ENCODE assay signal across 8 mouse cellular contexts in genomic region chr8:76067721-76068120, GRCm38 (mm10).
A peak's percentile ranks its signal among the peaks of the same experiment; 100 is the strongest.
DNase-seq lines count a peak whose midpoint lies in the region; ATAC-seq and TF ChIP-seq lines count a peak whose summit lies in the region.

No protein-coding gene starts in this region.

- TF ChIP-seq CTCF in midbrain, postnatal 0 days (IDR thresholded peaks at IDR 0.05): peak; percentile 64

- H3K4me2 ChIP-seq in midbrain, postnatal 0 days (ENCODE audit: low read depth, low read length, poor library complexity, severe bottlenecking): no peak overlapping the region
- no peak overlapping the region for H3K4me2 ChIP-seq in midbrain, embryonic 15.5 days

- H3K4me1 ChIP-seq in midbrain, postnatal 0 days (ENCODE audit: insufficient read depth, low read length): no peaks in the 10 kb centered on the region
- H3K4me1 ChIP-seq in midbrain, embryonic 15.5 days: no peaks in the 10 kb centered on the region
- H3K4me1 ChIP-seq in hindbrain, embryonic 10.5 days (replicated peaks): no peaks in the 10 kb centered on the region

- H3K9ac ChIP-seq in midbrain, postnatal 0 days (replicated peaks; ENCODE audit: low read length, poor library complexity, severe bottlenecking): no peak overlapping the region
- no peak overlapping the region for H3K9ac ChIP-seq in midbrain, embryonic 15.5 days

- intact Hi-C loops in heart, postnatal 25 days (cut with DNase I): loop anchor here (10.0 kb wide), 1 partner anchor 1277 kb away; no protein-coding TSS in a partner anchor

- H3K27ac ChIP-seq in midbrain, postnatal 0 days (ENCODE audit: low read depth, low read length): no peak overlapping the region
- H3K27ac ChIP-seq in midbrain, embryonic 15.5 days: no peak overlapping the region
- no peak overlapping the region for H3K27ac ChIP-seq in hindbrain, embryonic 10.5 days

- no peaks in the 10 kb centered on the region for H3K9me3 ChIP-seq in midbrain, postnatal 0 days (ENCODE audit: low read length)
- no peaks in the 10 kb centered on the region for H3K9me3 ChIP-seq in midbrain, embryonic 15.5 days
- no peaks in the 10 kb centered on the region for H3K9me3 ChIP-seq in hindbrain, embryonic 10.5 days

- peak; percentile 14 for DNase-seq in heart, adult 8-10 months (ENCODE audit: low spot score)
- DNase-seq in heart, postnatal 25 days (ENCODE audit: low spot score): no peak
- DNase-seq in midbrain, postnatal 0 days (ENCODE audit: low spot score): peak; percentile 65
- peak; percentile 76 for DNase-seq in retina, embryonic 14.5 days (ENCODE audit: low spot score)
- no peak for DNase-seq in hindbrain, embryonic 10.5 days (ENCODE audit: low spot score)
- DNase-seq in urinary bladder, postnatal 4 days (ENCODE audit: low spot score in 2 of 2): no peak

- H3K27me3 ChIP-seq in midbrain, postnatal 0 days (ENCODE audit: insufficient read depth, low read length): no peaks in the 10 kb centered on the region
- H3K27me3 ChIP-seq in midbrain, embryonic 15.5 days (replicated peaks): no peaks in the 10 kb centered on the region
- no peaks in the 10 kb centered on the region for H3K27me3 ChIP-seq in hindbrain, embryonic 10.5 days (ENCODE audit: insufficient read depth, poor library complexity, severe bottlenecking)

- H3K4me3 ChIP-seq in midbrain, postnatal 0 days (ENCODE audit: low read depth, low read length): no peak overlapping the region
- H3K4me3 ChIP-seq in midbrain, embryonic 15.5 days: no peak overlapping the region
- H3K4me3 ChIP-seq in hindbrain, embryonic 10.5 days: no peak overlapping the region

- 12% methylated on average over 2 of the region's 2 CpGs for WGBS in midbrain, postnatal 0 days
- 5% methylated on average over 2 of the region's 2 CpGs for WGBS in midbrain, embryonic 15.5 days
- WGBS in hindbrain, embryonic 10.5 days: 10% methylated on average over 2 of the region's 2 CpGs

- no peaks in the 10 kb centered on the region for H3K36me3 ChIP-seq in midbrain, postnatal 0 days (ENCODE audit: insufficient read depth, low read length)
- no peaks in the 10 kb centered on the region for H3K36me3 ChIP-seq in midbrain, embryonic 15.5 days (replicated peaks)
- H3K36me3 ChIP-seq in hindbrain, embryonic 10.5 days: no peaks in the 10 kb centered on the region

- no peak for ATAC-seq in midbrain, postnatal 0 days (ENCODE audit: low FRiP score)
- ATAC-seq in midbrain, embryonic 15.5 days (replicated peaks): no peak
- peak; percentile 85; the same call in 1 of the 2 replicates for ATAC-seq in common myeloid progenitor, adult 5-6 weeks (replicated peaks; ENCODE audit: low read depth, poor library complexity, severe bottlenecking)

Comparison
In these comparisons a context has a peak if more than half of its experiments do, and no peak if none do; other contexts are left out.
1. DNase-seq: peak in heart, adult 8-10 months (single experiment), midbrain, postnatal 0 days (single experiment) and retina, embryonic 14.5 days (single experiment); none in heart, postnatal 25 days (single experiment), hindbrain, embryonic 10.5 days (single experiment) and urinary bladder, postnatal 4 days (0 of 2).